Mouse (Mus musculus) olfactory bulb, adult 2 months (tissue): ENCODE measurements around the gene Hist1h2ai. TPM values are rescaled to one million over a fixed set of nuclear protein-coding genes. Genes with fewer than 3 reads are reported as not detected.
"Not testable (repeated sequence)": the region's sequence is repeated elsewhere in the genome, so short reads cannot be mapped to it uniquely, and the experiment has no call there.

ENCODE experiments used
- H3K27ac ChIP-seq: fragments of 200-500 bp; 2 replicates; pipeline ENCODE4 v1.5.1; 2012; ENCODE audit warnings: low read depth, low read length; ENCODE audit not compliant: insufficient read depth
- H3K4me1 ChIP-seq: fragments of 200-500 bp; 2 replicates; pipeline ENCODE4 v1.6.1; 2012; ENCODE audit warnings: low read length; ENCODE audit not compliant: control insufficient read depth, insufficient read depth
- H3K4me3 ChIP-seq: fragments of 200-500 bp; 2 replicates; pipeline ENCODE4 v1.5.1; 2012; ENCODE audit warnings: mild to moderate bottlenecking, low read depth, low read length, moderate library complexity; ENCODE audit not compliant: insufficient read depth
- CTCF ChIP-seq: fragments of 200-500 bp; IDR thresholded peaks from 2 replicates; pipeline ENCODE4 v1.5.1; 2012; ENCODE audit warnings: low read depth, mild to moderate bottlenecking, low read length, moderate library complexity; ENCODE audit not compliant: insufficient read depth
- POLR2A ChIP-seq: fragments of 200-500 bp; IDR thresholded peaks from 2 replicates; pipeline ENCODE4 v1.6.1; 2012; ENCODE audit warnings: mild to moderate bottlenecking, low read depth, low read length, moderate library complexity; ENCODE audit not compliant: insufficient read depth
- WGBS: fragments of 180-500 bp; shearing (Covaris S2); methylation state at CpG from one replicate; pipeline ENCODE4 v1.1.7; 2018; 5-methylcytosine and 5-hydroxymethylcytosine counted together
- polyA plus RNA-seq: library from polyadenylated mRNA; stranded (reverse); fragments of >200 nt; gene quantifications from 2 replicates; pipeline ENCODE4 v1.2.4, GENCODE M21; 2012; ENCODE audit warnings: low replicate concordance; ENCODE audit not compliant: missing spikeins, insufficient read depth, insufficient read length

Gene Hist1h2ai
- polyA plus RNA-seq, 1 experiment = not detected

- H3K4me3 ChIP-seq = peak overlapping the region; percentile 51
- no peaks in the 10 kb centered on the region for H3K4me1 ChIP-seq
- under 1% methylated on average over 22 of the region's 22 CpGs for WGBS
- H3K27ac ChIP-seq = peak overlapping the region; percentile 4; the same call in 1 of the 2 replicates
- TF ChIP-seq POLR2A (no peak), CTCF (no peak)
Measured at GRCm38 (mm10) chr13:21715131-21715863, 925 bp upstream of the Hist1h2ai start.

GRCm38 (mm10) chr13:21716540-21717391, 544 bp downstream of the Hist1h2ai start:
- Histone ChIP-seq H3K27ac (peak overlapping the region; percentile 88), H3K4me3 (peak overlapping the region; percentile 54)
- WGBS = under 1% methylated on average over 11 of the region's 38 CpGs
- not testable (repeated sequence) for H3K4me1 ChIP-seq
- TF ChIP-seq POLR2A = peak; percentile 11; the same call in 1 of the 2 replicates

GRCm38 (mm10) chr13:21717397-21718357, 1.5 kb downstream of the Hist1h2ai start, which contains the start of gene Hist1h3h:
TSS of gene Hist1h3h (plus strand) at chr13:21717659.
- 2% methylated on average over 28 of the region's 56 CpGs for WGBS
- H3K4me1 ChIP-seq = not testable (repeated sequence)
- TF ChIP-seq POLR2A = peak; percentile 55
- H3K27ac ChIP-seq = peak within 1 kb of the TSS; percentile 88
- peak within 1 kb of the TSS; percentile 60 for H3K4me3 ChIP-seq

DNA sequence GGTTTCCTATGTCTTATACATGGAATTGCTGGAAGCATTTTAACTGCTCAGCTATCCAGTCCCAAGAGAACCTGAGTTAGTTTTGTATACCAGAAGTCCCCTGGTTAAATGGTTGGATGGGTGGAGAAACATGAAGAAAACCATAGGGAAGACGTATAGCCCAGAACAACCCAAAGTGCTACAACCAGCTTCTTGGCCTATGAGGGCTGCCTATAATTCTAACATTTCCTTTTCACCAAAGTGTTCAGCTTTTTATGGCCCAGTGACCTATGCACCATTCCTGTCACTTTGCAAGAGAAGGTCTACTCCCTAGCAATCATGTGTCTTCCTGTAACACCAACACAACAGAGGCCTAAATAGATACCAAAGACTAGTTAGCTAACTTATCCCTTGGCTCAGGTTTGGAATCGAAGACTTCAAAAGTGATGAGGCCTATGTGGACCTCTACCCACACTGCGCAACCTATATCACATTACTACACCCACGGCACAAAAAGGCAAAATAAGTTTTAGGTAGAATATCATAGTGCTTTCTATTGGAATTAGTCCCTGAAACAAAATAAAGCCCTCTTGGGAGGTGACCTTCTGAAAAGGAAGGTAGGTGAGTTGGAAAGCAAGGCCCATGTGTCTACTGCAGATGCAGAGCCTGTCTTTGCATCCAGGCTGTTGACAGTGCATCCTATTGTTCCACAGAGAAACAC, 2.3 kb downstream of the Hist1h2ai start:
- Histone ChIP-seq H3K4me1 (0 out of 2 replicates have a peak, but pooled peaks cover 5% of the 10 kb centered on the region), H3K27ac (no peak overlapping the region), H3K4me3 (no peak overlapping the region)
- TF ChIP-seq POLR2A (no peak), CTCF (no peak)
- WGBS = 68% methylated on average over 4 of the region's 4 CpGs

GRCm38 (mm10) chr13:21721107-21721756, 5.0 kb downstream of the Hist1h2ai start:
- WGBS = 1% methylated on average over 28 of the region's 44 CpGs
- peak overlapping the region; percentile 52 for H3K4me3 ChIP-seq
- not testable (repeated sequence) for H3K27ac ChIP-seq, H3K4me1 ChIP-seq

GRCm38 (mm10) chr13:21721757-21722372, 5.6 kb downstream of the Hist1h2ai start, which contains the start of gene Hist1h2bm:
TSS of gene Hist1h2bm (plus strand) at chr13:21722044.
- Histone ChIP-seq H3K4me3 (peak within 1 kb of the TSS; percentile 53), H3K27ac (peak within 1 kb of the TSS; percentile 70)
- WGBS = under 1% methylated on average over 37 of the region's 37 CpGs
- peak; percentile 32; the same call in 1 of the 2 replicates for TF ChIP-seq POLR2A
- H3K4me1 ChIP-seq = not testable (repeated sequence)

DNA sequence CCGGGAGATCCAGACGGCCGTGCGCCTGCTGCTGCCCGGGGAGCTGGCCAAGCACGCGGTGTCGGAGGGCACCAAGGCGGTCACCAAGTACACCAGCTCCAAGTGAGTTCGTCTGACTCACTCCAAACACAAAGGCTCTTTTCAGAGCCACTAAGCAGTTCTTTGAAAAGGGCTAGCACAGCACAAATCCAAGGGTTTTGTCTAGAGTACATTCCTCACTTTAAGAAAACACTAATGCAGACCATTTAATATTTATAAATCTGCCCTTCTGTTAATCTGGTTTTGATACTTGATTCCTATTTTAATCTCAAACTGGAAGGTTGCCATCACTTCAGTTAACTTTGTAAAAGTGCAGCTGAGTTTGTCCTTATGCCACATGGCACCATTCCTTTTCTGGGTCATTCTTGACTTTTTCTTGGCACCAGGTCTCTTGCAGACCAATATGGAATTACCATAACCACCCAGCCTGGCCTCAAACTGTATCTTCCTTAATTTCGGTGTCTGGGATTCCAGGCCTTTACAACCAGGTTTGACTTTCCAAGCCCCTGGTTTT, 6.2 kb downstream of the Hist1h2ai start:
- TF ChIP-seq POLR2A (no peak; the same call in 1 of the 2 replicates), CTCF (no peak)
- H3K4me1 ChIP-seq = 0 out of 2 replicates have a peak, but pooled peaks cover 5% of the 10 kb centered on the region
- 3% methylated on average over 11 of the region's 11 CpGs for WGBS
- H3K4me3 ChIP-seq = peak overlapping the region; percentile 53
- H3K27ac ChIP-seq = peak overlapping the region; percentile 70
